Mouse (Mus musculus) inflammation-experienced regulatory T-cells, adult 6 months (primary cell): ENCODE data around the gene Lnpep. TPM values are rescaled to one million over a fixed set of nuclear protein-coding genes. Genes with fewer than 3 reads are reported as not detected.
"Not testable (repeated sequence)": the region's sequence is repeated elsewhere in the genome, so short reads cannot be mapped to it uniquely, and the experiment has no call there.

ENCODE experiments used
- ATAC-seq: one replicate; pipeline ENCODE4 v1.8.0; 2017
- polyA plus RNA-seq, 3 experiments: library from polyadenylated mRNA; unstranded; fragments of 100-300 nt; shearing (Covaris generic); gene quantifications; one replicate each; pipeline ENCODE4 v1.2.1; 2017

Lnpep gene
- polyA plus RNA-seq, 3 experiments from 2014 or later, result 33.9 to 38.6 (median 36.0) TPM

- ATAC-seq, result no peak
Measured at GRCm38 (mm10) chr17:17608416-17608988, 16.3 kb downstream of the Lnpep start.

DNA sequence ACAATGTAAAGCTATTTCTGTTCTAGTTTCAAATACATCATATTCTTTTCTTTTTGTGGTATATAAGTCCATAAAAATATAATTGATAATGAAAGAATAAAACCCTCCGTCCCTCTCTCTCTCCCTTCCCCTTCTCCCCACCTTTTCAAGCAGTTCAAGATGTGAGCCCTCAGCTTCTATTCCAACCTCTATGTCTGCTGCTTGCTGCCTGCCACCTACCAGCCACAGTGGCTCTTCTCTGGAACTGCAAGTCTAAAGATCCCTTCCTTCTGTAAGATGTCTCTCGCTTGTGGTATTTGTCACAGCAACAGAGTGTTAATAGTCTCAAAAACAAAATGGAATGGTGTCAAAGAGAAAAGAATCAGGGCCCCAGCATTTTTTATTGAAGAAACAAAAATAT is 20.3 kb downstream of the Lnpep start:
- ATAC-seq, result no peak

DNA sequence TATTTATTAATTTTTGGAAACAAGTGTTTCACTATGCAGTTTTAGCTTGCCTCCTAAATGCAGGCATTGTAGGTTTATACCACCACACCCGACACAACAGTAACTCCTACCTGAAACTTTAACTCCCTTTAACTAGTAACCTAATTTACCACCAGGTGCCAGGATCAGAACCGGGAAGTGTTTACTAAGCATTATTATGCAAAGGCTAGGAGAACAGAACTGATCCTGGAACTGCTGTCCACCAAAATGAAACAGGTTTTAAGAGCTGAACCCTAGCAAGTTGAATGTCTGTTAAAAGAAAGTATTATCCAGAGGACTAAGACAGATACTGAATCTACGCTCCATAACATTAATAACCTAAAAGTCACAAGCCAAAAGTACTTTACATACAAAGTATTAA is 21.2 kb downstream of the Lnpep start:
- no peak for ATAC-seq

- ATAC-seq, result no peak
Measured at GRCm38 (mm10) chr17:17602786-17603185, 22.1 kb downstream of the Lnpep start.

GRCm38 (mm10) chr17:17602330-17602729 is 22.5 kb downstream of the Lnpep start:
- ATAC-seq, result no peak

- ATAC-seq, result no peak
Measured at GRCm38 (mm10) chr17:17600804-17601252, 24.0 kb downstream of the Lnpep start.

DNA sequence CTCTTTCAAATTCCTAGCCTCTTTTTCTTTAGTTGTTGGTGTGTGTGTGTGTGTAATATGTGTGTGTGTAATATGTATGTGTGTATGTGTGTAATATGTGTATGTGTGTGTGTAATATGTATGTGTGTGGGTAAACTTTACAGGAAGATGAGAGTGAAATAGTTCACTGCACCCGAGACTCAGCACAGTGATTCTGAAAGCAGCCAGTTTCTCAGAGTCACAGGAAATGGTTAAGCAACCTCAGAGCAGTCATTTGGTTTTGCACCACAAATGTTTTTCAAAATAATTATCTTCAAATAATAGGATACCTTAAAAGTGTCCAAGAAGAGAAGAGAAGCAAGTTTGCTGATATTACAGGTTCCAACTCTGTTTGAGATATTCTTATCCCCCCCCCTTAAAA is 24.8 kb downstream of the Lnpep start:
- ATAC-seq, result peak; percentile 91

GRCm38 (mm10) chr17:17598355-17598754 is 26.5 kb downstream of the Lnpep start:
- no peak for ATAC-seq

GRCm38 (mm10) chr17:17592926-17593325 is 31.9 kb downstream of the Lnpep start:
- ATAC-seq, result no peak

DNA sequence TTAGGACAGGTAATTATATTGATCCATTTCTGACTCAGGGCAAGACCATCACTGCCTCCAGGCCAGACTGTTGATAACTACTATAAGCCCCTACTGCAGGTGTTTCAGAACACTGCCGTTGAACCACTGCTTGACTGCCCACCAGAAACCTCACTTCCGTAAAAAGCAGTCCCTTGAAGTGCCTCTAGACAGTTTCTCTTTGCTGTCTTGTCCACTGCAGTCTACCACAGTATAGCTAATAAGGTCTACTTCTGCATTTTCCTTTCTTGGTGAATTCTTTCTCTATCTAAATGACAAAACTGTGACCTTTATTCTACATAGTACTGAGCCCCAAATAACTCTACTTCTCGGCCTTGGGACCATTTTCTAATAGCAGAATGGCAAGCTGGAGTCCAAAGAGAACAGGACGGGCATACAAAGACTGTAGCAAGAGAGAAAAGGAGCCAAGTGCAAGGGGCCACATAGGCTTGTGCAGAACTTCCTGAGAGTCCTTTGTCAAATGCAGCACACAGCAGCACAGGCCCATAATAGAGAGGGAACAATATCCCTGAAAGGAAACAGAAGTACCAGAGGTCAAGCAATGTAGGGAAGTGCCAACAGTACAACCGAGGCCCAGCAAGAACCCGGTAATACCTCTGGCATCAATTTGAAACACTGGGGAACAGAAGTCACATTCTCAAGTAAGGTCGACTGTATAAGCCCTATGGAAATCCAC is 37.4 kb downstream of the Lnpep start:
- no peak for ATAC-seq

- no peak for ATAC-seq
Measured at GRCm38 (mm10) chr17:17585115-17585514, 39.7 kb downstream of the Lnpep start.

DNA sequence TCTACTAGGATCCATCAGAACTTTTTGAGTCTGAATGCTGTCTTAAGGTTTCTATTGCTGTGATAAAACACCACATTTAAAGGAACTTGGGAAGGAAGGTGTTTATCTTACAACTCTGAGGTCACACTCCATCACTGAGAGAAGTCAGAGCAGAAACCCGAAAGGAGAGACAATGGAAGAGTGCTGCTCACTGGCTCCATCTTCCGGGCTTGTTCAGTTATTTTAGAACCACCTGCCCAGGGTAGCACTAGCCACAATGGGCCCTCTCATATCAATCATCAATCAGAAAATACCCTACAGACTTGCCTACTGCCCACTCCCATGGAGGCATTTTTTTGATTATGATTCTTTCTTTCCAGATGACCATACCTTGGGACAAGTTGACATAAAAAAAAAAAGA is 41.0 kb downstream of the Lnpep start:
- ATAC-seq, result peak; percentile 32

- no peak for ATAC-seq
Measured at GRCm38 (mm10) chr17:17581234-17581633, 43.6 kb downstream of the Lnpep start.

GRCm38 (mm10) chr17:17576399-17576798 is 48.5 kb downstream of the Lnpep start:
- ATAC-seq, result no peak

DNA sequence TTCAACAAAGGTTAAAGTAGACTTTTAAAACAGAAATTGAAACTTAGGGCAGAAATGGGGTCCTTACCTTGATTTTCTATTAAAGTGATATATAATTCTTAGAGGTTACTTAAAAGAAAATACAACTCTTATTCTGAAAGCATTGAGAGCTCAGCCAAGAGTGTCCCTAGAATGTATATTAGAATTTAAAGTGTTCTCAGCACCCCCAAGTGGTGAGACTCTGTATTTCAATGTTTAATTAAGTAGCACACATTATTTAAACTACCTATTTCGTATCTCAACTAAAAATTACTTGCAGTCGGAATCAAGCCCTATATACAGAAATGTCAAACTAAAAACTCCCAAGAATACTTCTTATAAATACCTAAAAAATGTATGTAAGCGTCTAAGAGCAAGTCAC is 57.8 kb downstream of the Lnpep start:
- peak; percentile 79 for ATAC-seq

DNA sequence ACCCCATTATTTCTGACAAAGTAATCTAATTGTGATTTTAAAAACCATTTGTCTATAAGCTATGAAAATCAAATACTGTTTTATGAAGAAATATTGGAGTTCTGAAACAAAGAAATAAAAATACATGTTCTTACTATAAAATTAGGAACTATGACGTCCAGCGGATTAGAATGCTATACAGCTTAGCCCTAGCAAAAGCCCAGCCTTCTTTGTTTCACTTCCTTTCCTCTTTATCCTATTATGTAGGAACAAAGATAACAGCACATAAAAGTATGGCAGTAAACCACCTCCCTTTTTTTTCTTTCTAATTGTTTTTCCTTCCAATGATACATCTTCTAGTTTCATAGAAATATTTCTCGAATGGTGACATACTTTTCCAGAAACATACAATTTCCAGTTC is 75.9 kb downstream of the Lnpep start:
- ATAC-seq, result no peak

DNA sequence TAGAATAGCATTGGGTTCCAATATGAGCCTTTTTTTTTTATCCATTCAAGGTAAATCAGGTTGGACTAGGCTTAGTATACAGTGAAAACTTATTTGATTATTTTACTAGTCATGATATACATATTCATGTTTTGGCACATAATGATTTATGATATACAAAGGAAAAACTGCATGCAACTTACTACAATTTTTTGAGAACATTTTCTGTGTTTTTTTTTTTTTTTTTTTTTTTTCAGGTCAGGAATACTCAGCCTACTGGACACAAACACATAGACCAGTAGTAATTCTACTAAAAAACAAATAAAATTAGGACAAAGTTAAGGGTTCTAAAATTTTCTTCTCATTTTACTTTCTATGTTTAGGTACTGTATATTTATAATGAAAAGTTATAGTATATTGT is 93.5 kb downstream of the Lnpep start:
- no peak for ATAC-seq

DNA sequence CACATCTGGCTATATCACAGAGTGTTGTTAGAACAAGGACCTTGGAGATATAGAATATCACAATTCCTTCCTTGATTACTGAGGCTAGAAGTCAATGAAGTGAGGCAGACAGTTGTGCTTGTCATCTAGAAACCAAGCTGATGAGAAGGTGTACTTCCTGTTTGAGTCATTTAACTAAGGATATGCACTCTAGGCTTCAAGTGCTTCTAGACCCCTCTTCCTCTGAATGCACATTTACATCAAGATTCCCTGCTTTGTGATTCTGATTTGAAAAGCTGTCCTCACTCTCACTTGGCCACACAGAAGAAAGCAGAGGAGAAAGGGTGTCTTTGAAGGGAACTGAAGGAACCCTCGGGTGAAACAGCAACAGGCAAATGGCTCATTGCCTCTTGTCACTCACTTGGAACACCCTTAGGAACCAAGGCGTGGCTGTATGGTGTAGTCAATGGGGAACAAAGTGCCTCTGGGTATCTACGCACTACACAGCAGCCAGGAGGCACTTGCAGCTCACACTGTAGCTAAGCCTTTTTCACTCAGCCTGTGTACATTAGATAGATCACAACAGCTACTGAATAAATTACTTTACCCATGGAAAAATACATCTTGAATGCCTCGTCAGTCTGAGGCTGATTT is 108.3 kb downstream of the Lnpep start:
- no peak for ATAC-seq

DNA sequence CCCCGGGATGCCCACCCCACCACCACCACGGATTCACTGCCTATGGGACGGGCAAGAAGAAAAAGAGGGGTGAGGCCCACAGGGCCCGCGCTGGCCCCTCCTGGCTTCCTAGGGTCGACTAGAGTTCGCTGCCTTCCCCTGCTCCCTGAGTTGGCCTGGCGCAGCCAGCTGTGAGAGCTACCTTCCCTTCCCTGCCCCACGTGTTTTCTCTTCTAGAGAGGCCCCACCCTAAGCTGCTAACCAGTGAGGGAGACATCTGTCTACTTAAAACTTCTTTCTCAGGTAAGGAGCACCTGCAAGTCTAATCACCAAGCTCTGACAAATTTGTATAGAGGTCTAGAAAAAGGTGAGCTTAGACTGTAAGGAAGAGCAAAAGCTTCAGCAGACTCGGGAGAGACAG is 118.2 kb downstream of the Lnpep start:
- ATAC-seq, result no peak

GRCm38 (mm10) chr17:17499278-17499677 is 125.6 kb downstream of the Lnpep start:
- no peak for ATAC-seq

DNA sequence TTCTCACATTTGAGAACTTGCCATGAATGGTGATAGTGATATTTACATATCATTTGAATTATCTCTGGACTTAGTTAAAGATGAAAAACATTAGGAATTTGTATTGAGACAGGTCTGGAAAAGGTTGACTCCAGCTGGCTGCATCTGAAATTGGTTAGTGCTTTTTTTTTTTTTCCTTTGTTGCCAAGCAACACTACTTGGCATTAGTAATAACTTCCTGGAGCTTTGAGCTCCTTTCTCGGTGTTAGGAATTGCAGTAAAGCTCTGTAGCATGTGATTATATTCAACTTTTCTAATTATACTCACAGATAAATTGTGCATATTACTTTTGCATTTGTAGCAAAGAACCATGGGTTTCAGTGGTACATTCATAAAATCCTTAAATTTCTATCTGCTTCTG is 126.0 kb downstream of the Lnpep start:
- no peak for ATAC-seq

DNA sequence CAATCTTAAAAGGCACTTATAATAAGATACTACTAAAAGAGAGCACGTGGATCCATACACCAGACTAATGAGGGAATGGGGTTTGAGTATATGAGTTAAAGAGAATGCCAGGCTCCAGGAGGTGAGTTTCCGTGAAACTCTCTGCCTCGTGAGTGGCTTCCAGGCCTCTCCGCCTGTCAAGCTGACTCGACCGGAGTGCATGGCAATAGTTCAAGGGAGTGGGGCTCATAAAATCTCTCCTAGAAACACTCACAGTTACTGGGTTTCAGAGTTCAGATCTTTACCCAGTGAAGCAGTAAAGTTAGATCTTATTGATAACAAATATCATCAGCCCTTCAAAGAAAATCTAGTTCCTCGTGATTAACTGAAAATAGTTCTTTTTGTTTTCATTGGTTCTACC is 128.1 kb downstream of the Lnpep start:
- no peak for ATAC-seq

GRCm38 (mm10) chr17:17496234-17496633 is 128.6 kb downstream of the Lnpep start:
- not testable (repeated sequence) for ATAC-seq

- ATAC-seq, result no peak
Measured at GRCm38 (mm10) chr17:17492116-17492515, 132.7 kb downstream of the Lnpep start.
